Mouse (Mus musculus) bone marrow, adult 2 months (tissue): ENCODE measurements around the gene Ubxn1.

Experiments used
- CTCF ChIP-seq: fragments of 200-500 bp; IDR thresholded peaks from 2 replicates; pipeline ENCODE4 v1.5.1; 2011; ENCODE audit warnings: low read length, control low read depth; ENCODE audit not compliant: control insufficient read depth, insufficient read depth
- POLR2A ChIP-seq: fragments of 200-500 bp; IDR thresholded peaks from 2 replicates; pipeline ENCODE4 v1.6.1; 2011; ENCODE audit warnings: low read depth, mild to moderate bottlenecking, control low read depth, low read length, borderline replicate concordance; ENCODE audit not compliant: control insufficient read depth

GRCm38 (mm10) chr19:8888511-8889385 lies 17.5 kb downstream of the Ubxn1 start, which contains the start of the genes 1810009A15Rik and Gm49416:
- TF ChIP-seq CTCF, result 0 out of 2 replicates have a peak, but pooled peaks have one; percentile 0
- TF ChIP-seq POLR2A, result peak; percentile 91
